Mouse (Mus musculus) right cerebral cortex, postnatal 10 days (tissue): ENCODE measurements around the gene Msmb.
"Not testable (repeated sequence)": the region's sequence is repeated elsewhere in the genome, so short reads cannot be mapped to it uniquely, and the experiment has no call there.

ENCODE experiments used
- DNase-seq, 2 experiments: peaks; one replicate each; pipeline ENCODE4 v3.0.0; 2021; ENCODE audit warnings: low spot score in 2 of 2

The Msmb gene

GRCm38 (mm10) chr14:32175310-32175709, 33.5 kb downstream of the Msmb start:
- no peak for DNase-seq

- DNase-seq: not testable (repeated sequence)
Measured at GRCm38 (mm10) chr14:32176590-32176989, 34.8 kb downstream of the Msmb start.

GRCm38 (mm10) chr14:32179393-32180195, 37.8 kb downstream of the Msmb start:
- no peak for DNase-seq

GRCm38 (mm10) chr14:32180861-32181260, 39.0 kb downstream of the Msmb start:
- DNase-seq: no peak

- DNase-seq: no peak
Measured at GRCm38 (mm10) chr14:32183846-32184245, 42.0 kb downstream of the Msmb start.

GRCm38 (mm10) chr14:32190627-32191391, 49.0 kb downstream of the Msmb start:
- DNase-seq: no peak

GRCm38 (mm10) chr14:32191926-32192325, 50.1 kb downstream of the Msmb start:
- DNase-seq: no peak

GRCm38 (mm10) chr14:32192437-32192836, 50.6 kb downstream of the Msmb start:
- DNase-seq: peak; percentile 40 to 54

- not testable (repeated sequence) for DNase-seq
Measured at GRCm38 (mm10) chr14:32193557-32193956, 51.7 kb downstream of the Msmb start.

GRCm38 (mm10) chr14:32201354-32201753, 59.5 kb downstream of the Msmb start:
- no peak for DNase-seq

GRCm38 (mm10) chr14:32201791-32202451, 60.1 kb downstream of the Msmb start, which contains the start of the genes Timm23 and Parg:
Gene Timm23 (minus strand): TSS chr14:32201898.
Gene Parg (plus strand): TSS chr14:32201949.
- peak; percentile 93 for DNase-seq
